Mouse (Mus musculus): ENCODE results near the gene Smpdl3a.

DNA sequence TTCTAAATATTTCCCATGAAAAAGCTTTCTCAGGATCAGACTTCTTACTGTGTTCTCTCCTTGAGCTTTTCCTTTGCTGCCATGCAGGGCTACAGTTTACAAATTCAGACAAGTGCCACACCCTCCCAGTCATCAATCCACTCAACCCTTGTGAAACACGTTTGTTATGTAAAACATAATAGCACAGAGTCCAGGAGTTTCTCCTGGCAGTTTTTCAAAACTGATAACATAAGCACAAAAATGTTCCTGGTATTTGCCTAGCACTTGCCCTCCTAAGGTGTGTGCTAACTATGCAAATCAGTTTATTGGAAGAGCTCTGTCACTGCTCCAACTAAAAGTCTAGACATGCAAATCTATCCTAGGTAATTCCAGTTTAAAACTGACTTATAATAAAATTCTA is 31.1 kb upstream of the Smpdl3a start:
- TF ChIP-seq CTCF (IDR thresholded peaks at IDR 0.05; ENCODE audit: borderline replicate concordance, insufficient read depth, low read length) (no peak), POLR2A (IDR thresholded peaks at IDR 0.05; ENCODE audit: low read depth, low read length) (no peak)

Measured in embryonic fibroblast, embryonic 13.5 days (primary cell).